Mouse (Mus musculus) naive thymus-derived CD4-positive, alpha-beta T cell, adult 2 months (primary cell): ENCODE data around the gene Lamp2.
A peak's percentile ranks its signal among the peaks of the same experiment; 100 is the strongest.
"Not testable (repeated sequence)": the region's sequence is repeated elsewhere in the genome, so short reads cannot be mapped to it uniquely, and the experiment has no call there.

Experiments
- DNase-seq: peaks from one replicate; pipeline ENCODE4 v3.0.0-alpha.2; 2011; ENCODE audit warnings: low read depth

Lamp2 gene

DNA sequence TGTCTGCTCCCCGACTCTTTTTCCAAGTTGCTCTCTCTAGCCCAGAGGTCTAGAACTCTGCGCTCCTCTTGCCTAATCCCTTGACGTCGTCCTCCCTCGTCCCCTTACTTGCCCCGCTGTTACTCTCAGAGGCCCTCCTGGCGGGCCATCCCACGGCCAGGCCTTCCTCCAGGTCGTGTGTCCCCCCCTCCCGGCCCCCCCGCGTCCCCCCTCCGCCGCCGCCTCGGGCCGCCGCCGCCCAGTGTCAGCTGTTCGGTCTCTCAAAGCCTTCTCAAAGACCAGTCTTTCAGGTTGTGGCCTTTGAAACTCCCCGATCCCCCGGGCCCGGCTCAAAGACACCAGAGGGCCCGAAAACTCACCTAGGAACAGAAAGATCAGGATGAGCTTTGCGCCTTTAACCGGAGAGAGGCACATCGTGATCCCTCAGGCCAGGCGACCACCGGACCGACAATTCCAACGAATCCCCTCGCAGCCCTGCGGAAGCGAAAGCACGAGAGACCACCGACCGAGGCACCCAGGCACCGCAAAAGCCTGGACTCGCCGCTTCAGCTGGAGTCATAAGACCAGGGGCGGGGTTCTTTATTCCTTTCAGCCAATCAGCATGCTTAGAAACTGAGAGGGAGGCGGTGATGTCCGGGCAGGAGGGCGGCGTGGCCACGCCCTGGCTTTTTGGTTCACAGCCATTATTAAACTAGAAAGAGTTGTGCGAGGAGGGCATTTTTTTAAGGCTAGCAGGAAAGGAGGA lies at the start of gene Lamp2:
Gene Lamp2 (minus strand): TSS at position 565 of the 745 bp plus-strand sequence.
- DNase-seq, result peak; percentile 79

DNA sequence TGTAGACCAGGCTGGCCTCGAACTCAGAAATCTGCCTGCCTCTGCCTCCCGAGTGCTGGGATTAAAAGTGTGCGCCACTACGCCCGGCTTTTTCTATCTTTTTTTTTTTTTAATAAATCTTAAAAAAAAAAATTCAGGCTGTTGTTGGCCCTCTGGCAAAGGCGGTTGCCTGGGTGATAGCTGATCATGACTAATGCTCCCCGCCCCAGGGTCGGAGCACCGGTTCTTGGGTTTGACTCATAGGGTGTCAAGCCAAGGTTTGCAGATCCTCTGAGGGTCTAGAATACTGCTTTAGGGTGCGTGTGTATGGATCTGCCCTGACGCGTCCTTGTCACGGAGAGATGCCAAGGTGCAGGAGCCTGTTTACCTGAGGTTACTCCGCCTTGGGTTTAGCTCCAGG lies 48.6 kb upstream of the Lamp2 start:
- no peak for DNase-seq

DNA sequence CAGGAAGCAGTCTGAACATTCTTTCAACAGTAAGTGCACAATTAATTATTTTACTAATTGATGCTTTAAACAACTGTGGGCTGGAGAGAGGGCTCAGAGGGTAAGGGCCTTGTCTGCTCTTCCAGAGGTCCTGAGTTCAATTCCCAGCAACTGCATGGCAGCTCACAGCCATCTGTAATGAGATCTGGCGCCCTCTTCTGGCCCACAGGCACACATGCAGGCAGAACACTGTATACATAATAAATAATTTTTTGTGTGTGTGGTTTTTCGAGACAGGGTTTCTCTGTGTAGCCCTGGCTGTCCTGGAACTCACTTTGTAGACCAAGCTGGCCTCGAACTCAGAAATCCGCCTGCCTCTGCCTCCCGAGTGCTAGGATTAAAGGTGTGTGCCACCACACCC lies 45.9 kb upstream of the Lamp2 start:
- DNase-seq, result peak; percentile 3

DNA sequence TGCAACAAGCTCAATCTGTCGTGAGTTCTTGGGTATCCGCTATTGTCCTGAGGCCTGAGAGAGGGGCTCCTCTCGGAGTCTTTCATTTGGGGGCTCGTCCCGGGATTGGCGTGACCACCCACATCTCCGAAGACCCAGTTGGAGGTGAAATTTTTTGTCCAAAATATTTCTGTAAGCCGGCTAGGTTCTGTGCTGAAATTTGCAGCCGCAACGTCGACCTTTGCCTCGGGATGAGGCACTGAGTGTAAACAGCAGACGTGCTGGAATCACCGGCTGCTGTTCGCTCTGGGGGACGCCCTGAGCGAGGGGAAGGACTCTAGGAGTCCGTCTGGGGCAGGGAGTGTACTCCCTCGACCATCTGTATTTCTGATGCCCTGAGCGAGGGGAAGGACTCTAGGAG lies 29.2 kb upstream of the Lamp2 start:
- not testable (repeated sequence) for DNase-seq

DNA sequence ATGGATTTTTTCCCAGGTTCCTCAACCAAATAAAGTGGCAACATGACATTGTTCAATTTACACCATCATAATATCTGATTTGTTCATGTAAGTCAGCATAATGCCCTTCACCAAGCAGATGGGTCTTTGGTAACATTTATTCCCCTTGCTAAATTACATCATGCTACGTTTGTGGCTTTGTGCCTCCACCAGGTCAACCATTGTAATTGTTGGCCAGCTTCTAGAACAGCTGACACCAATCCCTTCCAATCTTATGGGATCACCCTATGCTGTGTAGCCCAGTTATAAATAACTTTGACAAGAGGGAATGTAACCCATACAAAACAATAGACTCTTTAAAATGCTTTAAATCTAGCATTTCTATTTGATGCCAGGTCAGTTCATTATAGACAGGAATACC lies 22.3 kb upstream of the Lamp2 start:
- no peak for DNase-seq

DNA sequence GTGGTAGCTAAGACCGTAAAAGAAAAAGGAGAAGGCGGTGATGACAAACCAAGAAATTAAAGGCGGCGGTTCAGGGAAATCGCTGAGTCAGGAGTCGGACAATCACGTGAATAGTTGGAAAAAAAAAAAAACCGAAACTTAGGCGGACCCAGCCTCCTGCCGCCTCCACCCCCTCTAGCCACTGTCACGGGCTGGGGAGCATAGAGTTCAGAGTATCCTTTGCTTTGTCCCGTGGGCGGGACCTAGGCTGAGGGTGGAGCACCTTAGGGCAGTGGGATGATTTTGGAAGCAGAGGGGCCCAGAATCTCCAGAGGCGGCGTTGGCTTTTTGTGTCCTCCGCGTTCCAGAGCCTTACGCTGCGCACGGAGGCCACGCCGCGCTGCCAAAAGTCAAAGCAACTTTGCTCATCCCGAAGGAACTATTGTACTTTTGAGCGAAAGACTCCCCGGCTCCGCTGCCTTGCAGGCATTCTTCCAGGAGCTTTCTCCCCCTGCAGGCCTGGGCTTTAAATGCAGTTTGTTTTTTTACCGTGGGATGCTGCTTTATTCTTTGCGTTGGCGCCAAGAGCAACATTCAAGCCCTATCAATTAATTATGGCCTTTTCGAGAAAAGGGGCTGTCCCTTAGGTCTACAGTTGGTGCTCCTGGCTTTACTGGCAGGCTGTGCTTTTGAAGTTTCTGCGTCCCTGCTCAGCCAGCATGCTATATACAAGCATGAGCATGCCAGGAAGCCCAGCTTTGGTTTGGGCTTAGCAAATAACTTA lies 17.5 kb upstream of the Lamp2 start:
- DNase-seq, result peak; percentile 61

DNA sequence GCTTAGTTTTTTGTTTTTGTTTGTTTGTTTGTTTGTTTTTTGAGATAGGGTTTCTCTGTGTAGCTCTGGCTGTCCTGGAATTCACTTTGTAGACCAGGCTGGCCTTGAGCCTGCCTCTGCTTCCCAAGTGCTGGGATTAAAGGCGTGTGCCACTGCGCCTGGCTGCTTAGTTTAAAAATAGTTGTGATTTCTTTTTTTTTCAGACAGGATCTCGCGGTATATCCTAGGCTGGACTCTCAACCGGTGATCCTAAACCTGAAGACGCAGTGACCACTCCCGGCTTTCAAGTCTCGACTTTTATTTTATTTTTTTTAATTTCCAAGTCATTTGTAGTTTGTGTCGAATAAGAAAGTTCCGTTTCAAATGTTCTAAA lies 16.9 kb upstream of the Lamp2 start:
- no peak for DNase-seq

DNA sequence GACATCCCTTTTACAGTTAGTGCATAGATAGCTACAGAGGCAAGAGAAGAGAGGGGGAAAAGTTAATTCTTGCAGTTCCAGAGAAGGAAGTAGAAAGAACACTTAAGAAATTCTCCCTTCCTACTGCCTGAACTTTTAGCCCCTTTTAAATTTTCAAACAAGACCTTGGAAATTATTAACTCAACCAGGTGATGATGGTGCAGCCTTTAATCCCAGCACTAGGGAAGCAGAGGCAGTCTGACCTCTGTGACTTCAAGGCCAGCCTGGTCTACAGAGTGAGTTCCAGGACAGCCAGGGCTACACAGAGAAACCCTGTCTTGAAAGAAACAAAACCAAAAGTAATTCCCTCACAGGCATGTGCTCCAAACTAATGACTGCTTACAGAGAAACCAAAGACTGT lies 10.0 kb upstream of the Lamp2 start:
- DNase-seq, result no peak

DNA sequence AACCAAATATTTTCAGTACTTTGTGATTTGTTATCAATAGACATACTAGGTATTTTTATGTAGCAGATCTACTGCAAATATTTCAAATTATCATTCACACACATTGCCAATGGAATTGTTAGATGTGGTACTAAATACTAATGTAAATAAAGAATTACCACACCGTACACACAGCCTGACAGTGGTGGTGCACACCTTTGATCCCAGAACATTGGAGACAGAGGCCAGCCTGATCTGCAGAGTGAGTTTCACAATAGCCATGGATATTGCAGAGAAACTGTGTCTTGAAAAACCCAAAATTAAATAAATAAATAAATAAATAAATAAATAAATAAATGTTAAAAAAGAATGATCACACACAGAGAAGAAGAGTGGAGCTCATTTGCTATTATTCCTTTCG lies 6.9 kb upstream of the Lamp2 start:
- DNase-seq, result no peak

DNA sequence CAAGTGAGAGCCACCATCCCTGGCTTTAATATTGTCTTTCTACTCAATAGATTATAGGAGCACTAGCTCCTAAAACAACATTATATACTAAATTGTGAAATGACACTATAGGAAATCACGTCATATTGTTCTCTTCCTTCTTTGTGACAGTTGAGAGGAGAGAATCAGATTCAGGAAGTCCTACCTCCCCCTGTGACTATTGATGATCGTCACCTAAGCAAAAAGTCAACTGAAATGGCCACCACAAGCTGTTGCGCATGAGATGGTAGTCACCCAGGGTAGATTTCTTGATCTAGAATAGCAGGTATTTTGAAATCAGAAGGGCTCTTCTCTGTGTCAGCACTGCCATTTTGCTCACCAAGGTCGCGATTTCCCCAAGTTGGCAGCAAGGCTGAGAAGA lies 5.8 kb upstream of the Lamp2 start:
- no peak for DNase-seq

DNA sequence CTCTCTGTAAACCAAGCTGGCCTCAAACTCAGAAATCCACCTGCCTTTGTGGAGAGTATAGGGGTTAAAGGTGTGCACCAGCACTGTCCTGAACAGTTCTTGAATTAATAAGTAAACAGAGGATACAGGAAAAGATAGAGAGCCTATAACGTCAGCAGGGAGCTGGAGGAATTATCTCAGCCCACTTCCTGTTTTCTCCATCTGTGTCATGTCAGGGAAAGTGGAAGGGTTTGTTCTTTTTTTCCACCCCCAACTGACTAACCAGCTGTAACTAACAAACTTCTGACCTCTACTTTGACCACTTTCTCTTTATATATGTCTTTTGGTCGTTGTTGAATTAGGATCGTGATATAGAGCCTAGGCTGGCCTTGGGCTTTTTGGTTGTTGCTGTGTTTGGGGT lies 4.6 kb upstream of the Lamp2 start:
- no peak for DNase-seq

DNA sequence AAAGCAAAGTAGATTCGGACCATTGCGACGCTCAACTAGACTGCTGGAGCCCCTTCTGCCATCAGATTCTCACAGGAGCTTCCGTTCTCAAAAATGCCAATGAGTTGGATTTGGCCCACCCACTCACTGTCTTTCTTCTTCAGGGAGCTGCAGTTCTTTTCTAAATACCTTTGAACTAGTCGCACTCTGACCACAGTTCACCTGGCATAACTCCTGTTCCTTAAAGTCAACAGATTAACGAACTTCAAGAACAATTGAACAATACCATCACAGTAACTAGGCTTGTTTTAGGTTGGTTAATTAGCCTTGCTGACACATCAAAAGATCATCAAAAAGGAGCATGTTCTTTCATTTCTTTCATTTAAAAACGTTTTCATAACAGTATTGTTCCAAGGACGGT lies 2.8 kb upstream of the Lamp2 start:
- DNase-seq, result no peak

DNA sequence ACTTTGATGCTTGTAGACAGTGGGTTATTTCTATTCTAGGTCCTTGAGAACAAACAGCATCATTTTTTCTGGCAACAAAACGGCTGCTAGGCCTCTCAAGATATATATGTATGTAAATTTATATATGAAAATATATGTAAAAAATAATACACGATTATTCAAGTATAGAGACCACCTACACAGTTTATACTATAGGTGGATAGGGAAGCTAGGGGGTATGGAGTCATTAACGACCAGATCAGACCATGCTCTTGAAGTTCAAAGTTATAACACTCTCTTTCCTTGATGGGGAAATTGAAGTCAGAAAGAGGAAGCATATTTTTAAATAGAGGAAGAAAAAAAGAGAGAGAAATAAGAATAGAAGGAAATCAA lies 367 bp upstream of the Lamp2 start:
- no peak for DNase-seq

DNA sequence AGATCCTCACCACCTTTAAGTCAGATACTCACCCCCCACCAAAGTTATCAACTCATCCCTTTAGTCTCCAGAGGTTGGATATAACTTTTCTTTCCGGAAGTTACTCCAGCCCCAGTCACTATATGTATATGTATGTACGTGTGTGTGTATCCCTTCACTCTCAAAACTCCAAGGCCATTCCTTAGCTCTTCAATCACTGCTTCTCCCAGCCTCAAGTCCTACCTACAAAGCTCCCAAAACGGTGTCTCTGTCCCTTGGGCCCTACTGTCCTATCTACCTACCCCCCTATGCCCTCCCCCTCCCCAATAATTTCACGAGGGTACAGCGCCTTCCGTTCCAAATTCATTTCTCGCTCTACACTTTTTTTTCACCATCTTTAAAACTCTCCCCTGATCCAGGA lies 780 bp downstream of the Lamp2 start:
- peak; percentile 12 for DNase-seq

DNA sequence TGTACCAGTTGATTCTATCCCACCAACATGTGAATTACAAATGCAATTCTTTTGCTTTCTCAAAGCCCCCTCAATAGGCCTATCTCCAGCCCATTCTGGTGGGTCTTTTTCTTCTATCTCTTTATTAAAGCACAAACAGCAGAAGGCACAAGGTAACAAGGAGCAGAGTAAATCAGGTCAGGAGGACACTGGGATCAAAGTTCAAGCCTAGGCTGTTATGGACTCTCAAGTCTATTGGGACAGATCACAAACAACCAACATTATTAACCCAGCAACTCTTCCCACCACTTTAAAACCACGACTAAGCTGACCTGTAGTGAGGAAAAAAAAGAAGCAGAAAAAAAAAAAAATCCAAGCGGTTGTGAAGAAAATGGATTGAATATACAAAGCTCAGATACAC lies 1.4 kb downstream of the Lamp2 start:
- no peak for DNase-seq

DNA sequence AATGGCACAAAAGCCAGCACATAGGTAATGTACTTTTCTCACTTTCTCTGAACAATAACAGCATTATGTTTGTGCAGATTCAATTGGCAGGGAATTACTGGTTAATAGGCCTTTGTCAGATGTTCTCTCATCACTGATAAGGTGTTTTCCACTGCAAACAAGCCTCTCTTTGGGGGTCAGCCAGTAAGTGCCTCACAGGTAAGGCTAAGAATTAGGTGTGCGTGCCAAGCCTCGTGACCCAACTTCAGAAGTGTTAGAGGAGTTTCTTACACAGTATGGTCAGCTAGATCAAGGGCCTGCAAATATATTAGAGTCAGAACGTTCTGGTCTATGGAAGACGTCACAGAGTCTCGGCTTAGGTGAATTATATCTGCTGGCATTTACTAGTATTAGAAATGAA lies 2.3 kb downstream of the Lamp2 start:
- no peak for DNase-seq

DNA sequence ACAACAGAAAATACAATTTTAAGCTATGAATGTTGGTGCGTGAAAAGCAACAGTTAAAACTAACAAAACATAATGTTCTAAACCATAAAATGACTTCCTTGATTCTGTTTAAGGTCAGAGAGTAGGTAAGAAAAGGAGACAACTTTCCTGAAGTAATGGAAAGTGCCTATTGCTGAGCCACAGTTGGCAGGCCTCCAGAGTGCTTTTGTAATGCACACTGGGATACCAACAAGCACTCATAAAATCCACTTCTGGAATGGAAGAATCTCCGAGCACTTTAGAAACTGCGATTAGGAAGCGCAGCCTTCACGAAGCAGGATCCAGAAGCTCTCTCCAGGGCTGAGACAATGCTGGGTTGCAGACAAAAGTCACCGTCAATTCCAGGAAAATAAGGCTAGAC lies 5.8 kb downstream of the Lamp2 start:
- no peak for DNase-seq

DNA sequence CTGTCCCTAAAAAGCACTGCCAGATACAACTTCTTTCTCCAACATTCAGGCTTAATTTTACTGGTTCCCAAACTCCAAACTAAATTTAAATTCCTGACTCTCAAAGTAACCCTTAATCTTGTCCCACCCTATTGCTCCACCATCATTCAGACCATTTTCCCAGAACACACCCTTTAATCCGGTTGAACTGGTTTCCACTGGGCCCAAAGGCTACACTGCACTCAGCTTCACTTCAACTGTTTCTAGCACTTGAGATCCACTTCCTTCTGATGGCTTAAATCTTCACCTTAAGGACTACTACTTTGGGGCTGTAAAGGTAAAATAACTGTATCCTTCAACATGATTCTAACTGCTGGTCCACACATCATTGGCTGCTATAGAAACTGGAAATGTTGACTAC lies 10.5 kb downstream of the Lamp2 start:
- no peak for DNase-seq

DNA sequence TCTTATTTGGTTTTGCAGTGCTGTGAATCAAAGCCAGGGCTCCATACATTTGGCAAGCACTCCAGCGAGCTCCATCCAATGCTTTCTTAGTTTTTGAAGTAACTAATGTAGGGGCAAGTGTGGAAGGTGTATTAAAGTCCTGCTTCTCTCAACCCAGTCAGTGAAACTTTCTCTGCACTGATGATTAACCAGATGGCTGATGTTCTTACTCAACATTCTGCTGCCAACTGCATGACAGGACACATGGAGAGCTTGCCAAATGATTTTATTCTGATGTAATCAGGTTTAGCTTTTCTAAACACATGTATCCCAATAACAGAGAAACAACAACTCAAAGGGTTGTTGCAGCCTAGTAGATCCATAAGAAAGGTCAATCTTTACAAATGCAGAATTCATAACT lies 13.8 kb downstream of the Lamp2 start:
- DNase-seq, result no peak

DNA sequence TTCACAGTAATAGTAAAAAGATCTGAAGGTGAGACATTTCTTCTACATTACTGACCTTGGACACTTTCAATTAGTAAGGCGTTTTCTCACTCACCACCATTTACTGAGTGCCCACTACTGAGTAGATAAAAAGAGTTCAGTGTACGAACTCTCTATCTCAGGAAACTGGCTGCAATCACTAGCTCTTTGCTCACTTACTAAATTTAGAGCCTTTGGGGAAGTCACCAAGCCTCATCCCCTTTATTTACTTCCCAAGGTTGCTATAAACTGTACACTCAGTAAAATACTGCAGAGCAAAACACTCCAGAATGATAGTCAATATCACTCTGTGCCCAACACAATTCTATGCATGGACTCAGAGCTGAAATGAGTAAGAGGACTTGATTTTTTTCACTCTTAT lies 16.6 kb downstream of the Lamp2 start:
- no peak for DNase-seq

DNA sequence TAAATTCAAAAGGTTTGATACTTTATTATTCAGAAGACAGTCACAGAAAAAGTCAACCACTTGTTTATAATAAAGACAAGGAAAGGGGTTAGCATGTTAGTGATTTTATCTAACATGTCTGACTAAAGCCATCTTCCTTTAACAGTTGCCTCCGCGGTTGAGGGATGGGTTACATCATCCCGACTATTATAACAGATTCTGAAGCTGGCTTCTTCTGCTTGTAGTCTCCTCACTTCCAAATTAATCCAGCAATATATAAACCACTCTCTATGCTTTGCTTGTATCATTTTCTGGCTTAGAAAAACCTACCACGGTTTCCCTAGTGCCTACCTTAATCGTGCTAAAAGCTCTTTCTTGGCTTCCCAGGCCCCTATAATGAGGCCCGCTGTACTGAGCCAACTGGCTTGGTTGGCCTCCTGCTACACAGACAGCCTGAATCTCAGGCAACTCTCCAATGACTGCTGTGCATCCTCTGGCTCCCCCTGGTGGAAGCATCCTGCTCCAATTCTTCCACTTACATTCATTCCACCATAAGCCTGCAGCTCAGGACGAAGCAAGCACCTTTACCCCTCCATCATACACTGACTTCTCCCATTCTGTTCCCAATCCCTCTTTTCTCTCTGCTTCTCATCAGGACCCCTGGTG lies 18.0 kb downstream of the Lamp2 start:
- DNase-seq, result peak; percentile 70

DNA sequence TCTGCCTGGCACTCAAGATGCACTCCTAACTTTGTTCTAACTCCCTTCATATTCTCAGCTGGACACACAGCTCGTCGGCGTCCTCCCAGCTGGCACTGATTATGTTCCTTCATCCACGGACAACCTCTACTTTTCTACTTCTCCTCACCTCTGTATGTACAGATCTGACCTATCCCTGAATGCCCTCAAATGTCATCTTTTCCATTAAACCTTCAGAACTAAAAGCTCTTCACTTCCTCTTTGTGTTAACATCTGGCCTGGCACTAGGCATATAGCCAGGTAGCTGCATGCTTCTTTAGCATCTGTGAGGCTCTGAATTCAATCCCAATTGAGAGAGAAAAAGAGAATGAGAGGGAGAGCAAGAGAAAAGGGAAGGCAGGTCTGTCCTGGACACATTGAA lies 26.8 kb downstream of the Lamp2 start:
- DNase-seq, result no peak

DNA sequence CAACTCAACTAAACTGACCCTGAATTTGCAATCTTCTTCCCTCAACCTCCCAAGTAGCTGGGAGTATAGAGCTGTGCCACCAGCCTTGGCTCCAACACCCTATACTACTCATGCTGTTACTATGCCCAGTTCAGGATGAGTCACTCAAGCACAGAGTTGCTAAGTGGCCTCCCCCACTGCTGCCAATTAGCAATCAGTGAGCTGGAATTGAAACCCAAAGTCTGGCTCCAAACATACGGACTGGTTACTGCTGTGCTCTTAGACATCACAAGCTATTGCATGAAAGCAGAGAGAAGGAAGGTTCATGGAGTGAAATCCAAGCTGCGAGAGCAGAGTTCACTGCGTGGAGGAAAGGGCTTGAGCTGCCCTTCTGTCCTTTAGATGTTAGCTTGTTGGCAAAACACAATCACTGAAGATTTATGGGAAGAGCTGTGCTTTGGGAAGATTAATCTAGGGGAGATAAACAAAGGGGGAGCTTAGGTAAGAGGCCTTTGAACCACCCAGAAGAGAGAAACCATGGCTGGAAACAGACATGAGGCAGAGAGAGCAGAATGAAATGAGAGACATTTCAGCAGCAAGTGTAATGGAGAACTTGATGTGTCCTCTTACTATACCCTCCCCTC lies 27.3 kb downstream of the Lamp2 start:
- no peak for DNase-seq
